Mouse (Mus musculus) ES-Bruce4 (cell line): ENCODE results near the gene Shisa9. TPM values are rescaled to one million over a fixed set of nuclear protein-coding genes. Genes with fewer than 3 reads are reported as not detected.

Source experiments
- H3K27ac ChIP-seq: 2 replicates; pipeline ENCODE4 v1.5.1; 2012; ENCODE audit warnings: low read length, inconsistent platforms; ENCODE audit not compliant: insufficient read depth
- H3K27me3 ChIP-seq: 2 replicates; pipeline ENCODE4 v1.6.1; 2012; ENCODE audit warnings: mild to moderate bottlenecking, low read length, inconsistent platforms; ENCODE audit not compliant: control insufficient read depth, poor library complexity, insufficient read depth, severe bottlenecking
- H3K36me3 ChIP-seq: 2 replicates; pipeline ENCODE4 v1.6.1; 2012; ENCODE audit warnings: inconsistent platforms, mild to moderate bottlenecking, low read length, moderate library complexity; ENCODE audit not compliant: control insufficient read depth, poor library complexity, insufficient read depth, severe bottlenecking
- H3K4me1 ChIP-seq: one replicate; pipeline ENCODE4 v1.8.1; 2011; ENCODE audit warnings: low read length; ENCODE audit not compliant: control insufficient read depth, insufficient read depth
- H3K4me3 ChIP-seq: 2 replicates; pipeline ENCODE4 v1.5.1; 2011; ENCODE audit warnings: low read depth, mild to moderate bottlenecking, low read length
- H3K9ac ChIP-seq: 2 replicates; pipeline ENCODE4 v1.6.1; 2012; ENCODE audit warnings: low read depth, mild to moderate bottlenecking, inconsistent platforms; ENCODE audit not compliant: poor library complexity, severe bottlenecking
- H3K9me3 ChIP-seq: replicated peaks from 2 replicates; pipeline ENCODE4 v1.6.1; 2012; ENCODE audit warnings: mild to moderate bottlenecking, low read length, inconsistent platforms; ENCODE audit not compliant: control insufficient read depth, poor library complexity, insufficient read depth, severe bottlenecking
- CTCF ChIP-seq: IDR thresholded peaks from one replicate; pipeline ENCODE4 v1.8.1; 2011; ENCODE audit warnings: low read depth, low read length
- EP300 ChIP-seq: IDR thresholded peaks from 2 replicates; pipeline ENCODE4 v1.6.1; 2011; ENCODE audit warnings: low read depth, low read length; ENCODE audit not compliant: insufficient read depth
- POLR2A ChIP-seq: IDR thresholded peaks from one replicate; pipeline ENCODE4 v1.8.1; 2011; ENCODE audit warnings: low read length; ENCODE audit not compliant: insufficient read depth
- polyA plus RNA-seq: library from polyadenylated mRNA; stranded (reverse); fragments of >200 nt; gene quantifications from 2 replicates; pipeline ENCODE4 v1.2.4, GENCODE M21; 2011; ENCODE audit warnings: low read depth; ENCODE audit not compliant: missing spikeins, insufficient read depth, insufficient read length

The Shisa9 gene
- polyA plus RNA-seq, 1 experiment: 0.46 TPM

- no peak overlapping the region for H3K27ac ChIP-seq
- H3K4me3 ChIP-seq: no peak overlapping the region
- TF ChIP-seq EP300 (no peak), CTCF (no peak), POLR2A (no peak)
- H3K9me3 ChIP-seq: 0 out of 2 replicates have a peak, but pooled peaks cover 2% of the 10 kb centered on the region
- no peaks in the 10 kb centered on the region for H3K27me3 ChIP-seq
- no peaks in the 10 kb centered on the region for H3K36me3 ChIP-seq
- no peaks in the 10 kb centered on the region for H3K4me1 ChIP-seq
- H3K9ac ChIP-seq: no peak overlapping the region
Measured at GRCm38 (mm10) chr16:12129782-12130181, 145.9 kb downstream of the Shisa9 start.

GRCm38 (mm10) chr16:12146666-12147065, 162.8 kb downstream of the Shisa9 start:
- Histone ChIP-seq H3K4me3 (no peak overlapping the region), H3K4me1 (no peaks in the 10 kb centered on the region), H3K9me3 (no peaks in the 10 kb centered on the region), H3K27me3 (no peaks in the 10 kb centered on the region), H3K36me3 (no peaks in the 10 kb centered on the region), H3K27ac (no peak overlapping the region), H3K9ac (no peak overlapping the region)
- TF ChIP-seq EP300: no peak
- no peak for TF ChIP-seq POLR2A
- no peak for TF ChIP-seq CTCF

GRCm38 (mm10) chr16:12151986-12152385, 168.1 kb downstream of the Shisa9 start:
- no peak for TF ChIP-seq EP300
- TF ChIP-seq CTCF: no peak
- no peak for TF ChIP-seq POLR2A
- H3K4me3 ChIP-seq: no peak overlapping the region

GRCm38 (mm10) chr16:12154476-12154875, 170.6 kb downstream of the Shisa9 start:
- Histone ChIP-seq H3K9me3 (no peaks in the 10 kb centered on the region), H3K4me1 (no peaks in the 10 kb centered on the region), H3K27me3 (no peaks in the 10 kb centered on the region), H3K36me3 (no peaks in the 10 kb centered on the region), H3K4me3 (no peak overlapping the region), H3K9ac (no peak overlapping the region), H3K27ac (no peak overlapping the region)
- no peak for TF ChIP-seq EP300
- no peak for TF ChIP-seq POLR2A
- TF ChIP-seq CTCF: no peak

More at GRCm38 (mm10) chr16:12151986-12152385, 168.1 kb downstream of the Shisa9 start:
- no peaks in the 10 kb centered on the region for H3K27me3 ChIP-seq
- no peaks in the 10 kb centered on the region for H3K9me3 ChIP-seq
- no peaks in the 10 kb centered on the region for H3K4me1 ChIP-seq
- H3K36me3 ChIP-seq: no peaks in the 10 kb centered on the region
- no peak overlapping the region for H3K27ac ChIP-seq
- no peak overlapping the region for H3K9ac ChIP-seq

- Histone ChIP-seq H3K4me1 (no peaks in the 10 kb centered on the region), H3K9ac (no peak overlapping the region), H3K9me3 (no peaks in the 10 kb centered on the region), H3K36me3 (no peaks in the 10 kb centered on the region), H3K27ac (no peak overlapping the region), H3K4me3 (no peak overlapping the region), H3K27me3 (no peaks in the 10 kb centered on the region)
- TF ChIP-seq POLR2A (no peak), EP300 (no peak), CTCF (no peak)
Measured at GRCm38 (mm10) chr16:12173482-12174041, 189.6 kb downstream of the Shisa9 start.

GRCm38 (mm10) chr16:12178031-12178430, 194.1 kb downstream of the Shisa9 start:
- no peak overlapping the region for H3K4me3 ChIP-seq
- TF ChIP-seq EP300 (no peak), POLR2A (no peak), CTCF (no peak)
- H3K27ac ChIP-seq: no peak overlapping the region
- H3K9ac ChIP-seq: no peak overlapping the region
- no peaks in the 10 kb centered on the region for H3K4me1 ChIP-seq
- no peaks in the 10 kb centered on the region for H3K27me3 ChIP-seq
- H3K9me3 ChIP-seq: no peaks in the 10 kb centered on the region
- no peaks in the 10 kb centered on the region for H3K36me3 ChIP-seq
